Mouse (Mus musculus) urinary bladder, adult 18-20 months (tissue): Measurements from ENCODE around the gene Usp2.

Source experiments
- DNase-seq, 2 experiments: peaks; one replicate each; pipeline ENCODE4 v3.0.0; 2022; ENCODE audit warnings: low spot score in 2 of 2, mixed read lengths in 2 of 2

Usp2 gene

DNA sequence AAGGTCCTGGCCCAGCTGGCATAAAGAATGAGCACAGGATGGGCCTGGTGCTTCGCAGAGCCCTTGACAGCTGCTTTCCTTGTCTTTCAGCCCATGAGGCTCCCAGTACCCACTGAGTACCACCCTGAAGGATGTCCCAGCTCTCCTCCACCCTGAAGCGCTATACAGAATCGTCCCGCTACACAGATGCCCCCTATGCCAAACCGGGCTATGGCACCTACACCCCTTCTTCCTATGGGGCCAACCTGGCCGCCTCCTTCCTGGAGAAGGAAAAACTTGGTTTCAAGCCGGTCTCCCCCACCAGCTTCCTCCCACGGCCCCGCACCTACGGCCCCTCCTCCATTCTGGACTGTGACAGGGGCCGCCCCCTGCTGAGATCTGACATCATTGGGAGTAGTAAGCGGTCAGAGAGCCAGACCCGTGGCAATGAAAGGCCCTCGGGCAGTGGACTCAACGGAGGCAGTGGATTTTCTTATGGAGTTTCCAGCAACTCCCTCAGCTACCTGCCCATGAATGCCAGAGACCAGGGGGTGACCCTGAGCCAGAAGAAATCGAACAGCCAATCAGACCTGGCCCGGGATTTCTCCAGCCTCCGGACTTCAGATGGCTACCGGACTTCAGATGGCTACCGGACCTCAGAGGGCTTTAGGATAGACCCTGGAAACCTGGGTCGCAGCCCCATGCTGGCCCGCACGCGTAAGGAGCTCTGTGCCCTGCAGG is 8.6 kb downstream of the Usp2 start:
- DNase-seq, result no peak

DNA sequence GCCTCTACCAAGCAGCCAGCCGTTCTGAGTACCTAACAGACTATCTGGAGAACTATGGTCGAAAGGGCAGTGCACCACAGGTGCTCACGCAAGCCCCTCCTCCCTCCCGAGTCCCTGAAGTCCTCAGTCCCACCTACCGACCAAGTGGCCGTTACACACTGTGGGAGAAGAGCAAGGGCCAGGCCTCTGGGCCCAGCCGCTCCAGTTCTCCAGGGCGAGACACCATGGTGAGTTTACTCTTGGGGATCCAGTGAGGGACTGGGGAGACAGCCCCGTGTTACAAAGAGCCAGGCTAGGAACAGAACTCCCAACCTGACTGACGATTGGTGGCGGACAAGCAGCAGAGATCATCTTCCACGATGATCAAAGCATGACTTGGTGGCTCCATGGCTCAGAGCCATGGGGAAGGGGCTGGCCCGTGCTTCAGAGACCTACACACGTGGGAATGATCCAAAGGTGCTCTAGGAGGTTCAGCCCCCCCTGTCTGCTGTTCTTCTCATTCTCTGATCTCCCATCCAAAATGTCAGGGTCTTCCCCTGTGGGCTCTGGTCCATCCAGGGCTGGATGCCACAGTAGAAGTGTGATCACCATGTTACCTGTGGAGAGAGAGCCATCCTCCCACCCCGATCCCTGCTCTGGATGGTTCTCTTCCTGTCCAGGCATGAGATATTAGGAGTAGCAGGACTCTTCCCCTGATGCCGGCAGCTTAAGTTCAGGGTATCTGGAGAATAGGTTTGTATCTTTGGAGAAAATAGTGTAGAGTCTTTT is 9.4 kb downstream of the Usp2 start:
- no peak for DNase-seq

GRCm38 (mm10) chr9:44076764-44077120 is 9.9 kb downstream of the Usp2 start:
- peak in 1 of 2 experiments; percentile 79 for DNase-seq

DNA sequence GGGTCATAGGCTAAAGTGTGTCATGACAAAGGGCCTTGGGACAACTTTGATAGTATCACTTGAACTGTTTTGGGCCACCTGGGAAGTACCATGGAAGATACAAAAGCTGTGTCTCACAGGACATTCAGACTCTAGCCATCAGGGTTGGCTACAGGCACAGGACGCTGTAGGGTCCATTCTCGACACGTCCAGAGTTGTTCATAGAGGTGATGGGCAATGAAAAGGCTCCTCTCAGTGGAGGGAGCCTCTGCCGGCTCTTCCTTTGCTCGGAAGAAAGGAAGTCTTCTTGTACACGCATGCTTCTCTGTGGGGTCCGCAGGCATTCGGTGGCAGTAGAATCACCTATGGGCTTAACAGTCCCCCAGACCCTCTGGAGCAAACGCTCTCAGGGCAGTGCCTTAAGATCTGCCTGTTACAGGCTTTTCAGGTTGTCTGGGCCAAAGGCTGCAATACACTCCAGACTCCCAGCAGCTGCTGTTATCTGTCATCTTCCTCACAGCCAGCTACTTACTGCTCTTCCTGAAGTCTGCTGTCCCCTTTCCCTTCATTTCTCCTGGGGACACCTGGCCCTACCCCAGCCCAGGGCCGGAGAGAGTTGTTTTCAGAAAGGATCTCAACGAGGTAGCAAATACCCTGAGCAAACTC is 10.6 kb downstream of the Usp2 start:
- no peak for DNase-seq

DNA sequence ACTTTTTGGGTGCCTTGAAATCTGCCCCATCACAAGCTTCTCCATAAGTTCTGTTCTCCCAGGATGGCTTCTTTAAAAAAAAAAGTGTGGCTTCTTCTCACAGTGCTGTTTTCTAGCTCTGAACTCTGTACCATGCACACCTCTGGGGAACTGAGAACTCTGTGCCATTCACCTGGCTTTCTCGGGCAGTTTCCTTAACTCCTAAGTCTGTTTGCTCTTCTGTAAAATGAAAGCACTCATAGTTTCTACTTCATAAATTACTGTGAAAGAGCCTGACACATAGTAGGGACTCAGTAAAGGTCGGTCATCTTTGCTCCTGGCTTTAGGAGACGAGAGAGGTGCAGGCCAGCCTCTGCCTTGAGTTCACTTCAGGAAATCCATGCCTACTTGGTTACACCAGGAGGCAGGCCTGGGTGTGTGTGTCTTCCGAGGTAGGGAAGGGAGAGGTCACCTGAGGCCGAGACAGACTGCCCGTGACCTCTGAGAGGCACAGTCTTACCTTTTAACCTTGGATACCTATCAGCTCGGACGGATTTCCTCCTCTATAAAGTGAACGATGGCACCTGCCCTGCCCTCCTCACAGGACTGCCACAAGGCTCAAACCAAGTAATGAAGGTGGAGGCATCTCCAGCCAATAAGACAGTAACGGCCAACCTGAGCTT is 11.4 kb downstream of the Usp2 start:
- no peak for DNase-seq

DNA sequence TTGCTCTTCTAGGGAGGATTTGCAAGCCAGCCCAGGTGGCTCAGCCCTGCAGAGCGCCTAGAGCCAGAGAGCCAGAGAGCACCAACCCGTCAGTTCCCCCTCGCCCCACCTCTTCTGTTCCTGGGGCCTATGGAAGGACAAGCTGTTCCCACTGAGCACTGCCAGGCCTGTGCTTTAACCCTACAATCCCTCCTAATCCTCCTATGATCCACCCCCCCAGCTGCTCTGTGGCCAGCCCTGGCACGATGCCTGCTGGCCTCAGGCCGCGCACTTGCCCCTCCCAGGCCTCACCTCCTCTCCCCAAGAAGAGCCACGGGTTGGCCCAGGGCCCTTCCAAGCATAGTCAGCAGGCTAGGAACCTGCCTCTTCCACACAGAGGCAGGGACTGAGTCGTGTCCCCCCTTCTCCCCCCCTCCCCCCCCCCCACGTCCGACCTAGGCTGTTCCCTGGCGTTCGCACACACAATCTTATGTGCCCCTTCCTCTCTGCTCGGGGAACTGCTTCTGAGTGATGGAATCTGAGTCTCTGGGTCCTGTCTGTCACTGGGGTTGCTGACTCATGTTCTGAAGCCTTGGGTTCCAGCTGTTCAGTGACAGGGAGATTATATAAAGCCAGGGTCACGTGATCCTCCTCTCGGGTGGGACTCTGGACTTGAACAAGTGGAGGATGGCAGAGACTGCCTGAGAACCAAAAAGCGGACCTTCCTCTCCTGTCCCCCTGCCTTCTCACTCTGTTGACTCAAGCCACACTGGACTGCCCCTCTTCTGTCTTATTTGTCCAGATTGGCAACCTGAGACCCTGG is 12.3 kb downstream of the Usp2 start:
- peak in 1 of 2 experiments; percentile 84 for DNase-seq

- DNase-seq, result no peak
Observed at GRCm38 (mm10) chr9:44079997-44080780, 13.4 kb downstream of the Usp2 start.

DNA sequence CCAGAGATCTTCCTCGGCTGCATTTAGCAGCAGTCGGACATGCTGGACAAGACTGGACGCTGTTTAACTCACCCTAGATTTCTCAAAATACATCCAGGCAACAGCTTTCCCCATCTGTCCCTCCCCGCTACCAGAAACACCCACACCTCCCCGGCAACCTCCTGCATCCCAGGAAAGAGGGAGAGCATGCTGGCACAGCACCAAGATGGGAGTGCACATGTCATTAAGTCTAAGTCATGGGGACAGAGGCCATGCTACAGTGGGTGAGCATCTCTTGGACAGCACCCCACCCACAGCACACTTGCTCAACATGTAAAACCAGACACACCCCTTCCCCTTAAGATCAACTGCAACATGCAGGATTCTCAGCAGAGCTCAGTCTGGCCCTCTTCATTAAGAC is 14.1 kb downstream of the Usp2 start:
- DNase-seq, result no peak

GRCm38 (mm10) chr9:44081581-44081980 is 14.8 kb downstream of the Usp2 start:
- no peak for DNase-seq

- no peak for DNase-seq
Observed at GRCm38 (mm10) chr9:44082266-44082665, 15.4 kb downstream of the Usp2 start.

- no peak for DNase-seq
Observed at GRCm38 (mm10) chr9:44083392-44084121, 16.7 kb downstream of the Usp2 start.

GRCm38 (mm10) chr9:44084236-44084635 is 17.4 kb downstream of the Usp2 start:
- no peak for DNase-seq

DNA sequence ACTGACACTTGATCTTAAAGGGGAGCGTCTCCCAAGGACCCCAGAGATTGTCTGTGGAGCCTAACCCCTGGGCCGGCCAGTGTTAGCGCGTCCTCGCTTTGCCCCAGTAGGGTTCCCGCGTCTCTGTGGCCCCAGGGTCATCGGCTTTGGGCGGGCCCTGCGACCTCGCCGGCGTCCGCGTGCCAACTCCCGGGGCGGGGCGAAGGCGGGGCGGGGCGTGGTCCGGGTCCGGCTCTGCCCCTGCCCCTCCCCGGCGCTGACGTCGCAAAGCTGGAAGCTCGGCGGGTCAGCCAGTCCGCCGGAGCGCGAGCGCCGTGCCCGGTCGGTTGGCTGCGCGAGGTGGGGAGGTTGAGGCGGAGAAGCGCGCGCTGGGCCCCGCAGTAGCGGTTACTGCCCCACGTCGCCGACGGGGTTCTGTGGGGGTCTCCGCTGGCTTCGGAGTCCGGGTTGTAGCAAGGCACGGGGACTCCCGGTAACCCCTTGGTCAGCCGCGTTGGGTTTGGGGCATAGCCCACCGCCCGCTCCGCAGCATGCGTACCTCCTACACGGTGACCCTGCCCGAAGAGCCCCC is 17.9 kb downstream of the Usp2 start:
- DNase-seq, result peak; percentile 91 to 98

GRCm38 (mm10) chr9:44085276-44085675 is 18.5 kb downstream of the Usp2 start:
- DNase-seq, result no peak

DNA sequence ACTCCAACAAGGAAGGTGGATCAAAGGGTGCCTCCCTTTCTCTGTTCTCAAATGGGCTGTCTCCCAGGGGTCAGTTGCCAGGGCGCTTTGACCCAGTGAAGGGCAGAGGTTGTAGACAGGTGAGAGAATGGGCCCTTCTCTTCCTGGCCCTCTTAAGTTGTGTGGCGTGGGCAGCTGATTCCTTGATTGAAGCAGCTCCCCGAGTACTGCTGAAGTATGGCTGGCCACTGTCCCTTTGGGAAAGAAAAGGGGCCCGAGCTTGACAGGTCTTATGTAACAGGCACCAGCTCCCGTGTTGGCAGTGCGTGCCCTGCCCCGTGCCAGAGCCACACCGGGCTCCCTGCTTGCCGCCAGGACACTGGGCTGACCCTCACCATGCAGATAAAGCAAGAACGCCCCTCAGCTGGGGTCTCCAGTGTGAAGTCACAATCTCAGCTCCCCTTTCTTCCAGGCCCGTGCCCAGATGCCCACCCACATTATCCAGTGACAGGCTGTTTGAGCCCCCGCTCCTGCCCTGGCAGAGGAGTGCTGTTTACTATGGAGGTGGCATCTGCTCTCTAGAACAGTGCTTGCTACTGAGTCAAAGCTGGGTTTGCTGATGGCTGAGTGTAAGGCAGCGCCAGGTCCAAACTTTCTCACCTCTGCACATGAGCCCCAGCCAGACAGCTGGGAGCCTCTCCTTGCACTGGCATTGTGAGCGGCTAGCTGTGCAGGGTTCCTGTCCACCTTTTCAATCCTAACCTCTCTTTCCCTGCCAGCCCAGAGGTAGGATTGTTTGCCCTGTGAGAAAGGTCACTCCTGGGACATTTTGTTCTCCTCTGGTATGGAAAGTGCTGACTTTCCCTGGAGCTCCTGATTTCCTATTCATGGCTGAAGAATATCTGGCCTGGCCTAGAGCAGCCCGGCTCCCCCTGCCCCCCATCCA is 19.2 kb downstream of the Usp2 start:
- DNase-seq, result no peak

- no peak for DNase-seq
Observed at GRCm38 (mm10) chr9:44086960-44087359, 20.1 kb downstream of the Usp2 start.

GRCm38 (mm10) chr9:44087761-44088455 is 21.1 kb downstream of the Usp2 start:
- no peak for DNase-seq
